Mouse (Mus musculus) MEL (cell line): ENCODE measurements at regions not wholly inside any gene's neighbourhood (a gene's known extent, or its start where the extent isn't known, plus 50 kb on each side); places are given as distances from the start of the nearest gene placed in this dataset.

Experiments
- CTCF ChIP-seq, 3 experiments: IDR thresholded peaks in 2 of 3; conservative IDR thresholded peaks in 1 of 3; 2 replicates each; pipeline ENCODE4 v1.5.1; 2011 to 2012; ENCODE audit warnings: low read length in 3 of 3, low read depth in 2 of 3, mild to moderate bottlenecking in 2 of 3, improper control_type of control experiment in 1 of 3, inconsistent platforms in 1 of 3, mixed read lengths in 1 of 3, moderate library complexity in 1 of 3; ENCODE audit not compliant: control insufficient read depth in 1 of 3, insufficient read depth in 1 of 3, poor library complexity in 1 of 3, severe bottlenecking in 1 of 3
- SMC3 ChIP-seq: IDR thresholded peaks from 2 replicates; pipeline ENCODE4 v1.6.1; 2011; ENCODE audit warnings: low read depth, low read length, improper control_type of control experiment
- UBTF ChIP-seq: IDR thresholded peaks from 2 replicates; pipeline ENCODE4 v1.6.1; 2012; ENCODE audit warnings: low read depth, mild to moderate bottlenecking, inconsistent platforms, low read length, improper control_type of control experiment, moderate library complexity, borderline replicate concordance; ENCODE audit not compliant: insufficient read depth

- TF ChIP-seq SMC3 (no peak), UBTF (no peak), CTCF (IDR thresholded peaks at IDR 0.05 in 2 of 3, conservative IDR thresholded peaks at IDR 0.05 in 1 of 3; ENCODE audit: control insufficient read depth in 1 of 3, insufficient read depth in 1 of 3, low read depth in 2 of 3, low read length in 3 of 3, poor library complexity in 1 of 3, severe bottlenecking in 1 of 3) (no peak)
Observed at GRCm38 (mm10) chr8:102553348-102553935, 232.0 kb downstream of the Cdh11 start.
